15 mouse cellular contexts compared by ENCODE assay signal in the genomic region with DNA sequence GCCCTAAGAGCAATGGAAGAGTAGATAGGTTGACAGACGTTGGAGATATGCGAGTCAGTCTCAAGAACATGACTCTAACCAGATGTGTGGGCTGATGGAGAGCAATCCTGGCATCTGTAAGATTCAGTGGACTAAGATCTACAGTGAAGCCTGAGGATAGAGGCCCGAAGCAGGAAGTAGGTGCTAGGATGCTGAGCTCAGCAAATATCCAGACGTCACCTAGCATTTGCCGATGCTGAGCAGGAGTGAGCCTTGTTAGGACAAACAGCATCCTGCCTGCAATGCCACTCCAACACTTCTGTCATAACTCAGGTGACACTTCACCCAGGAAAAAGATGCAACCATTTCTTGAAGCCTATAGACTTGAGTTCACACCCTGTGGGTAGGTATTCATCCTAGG.
"Had no signal": no experiment of that assay in that cellular context is flagged by ENCODE, and none has a peak within 500 bp of the region (broad histone marks: within the 10 kb centered on the region; RNA-seq: fewer than 3 reads in every experiment).

No protein-coding gene starts in this region.

- H3K9ac ChIP-seq: neural tube, embryonic 15.5 days; stomach, embryonic 15.5 days had no signal

- H3K9me3 ChIP-seq: neural tube, embryonic 15.5 days; stomach, embryonic 15.5 days had no signal

- H3K4me3 ChIP-seq: neural tube, embryonic 15.5 days; stomach, embryonic 15.5 days had no signal

- H3K27ac ChIP-seq: neural tube, embryonic 15.5 days; stomach, embryonic 15.5 days; stomach, postnatal 0 days had no signal

- H3K36me3 ChIP-seq: neural tube, embryonic 15.5 days; stomach, embryonic 15.5 days had no signal

- H3K4me1 ChIP-seq: neural tube, embryonic 15.5 days; stomach, embryonic 15.5 days had no signal

- DNase-seq: retina, postnatal 1 day; right cerebral cortex, adult 18-20 months; right cerebral cortex, postnatal 14 days; right cerebral cortex, postnatal 25 days; right cerebral cortex, postnatal 4 days; spleen, adult 18-20 months; thymus, adult 18-20 months; thymus, adult 2 months; thymus, postnatal 14 days; thymus, postnatal 25 days; thymus, postnatal 36 days; thymus, postnatal 4 days had no signal

- H3K27me3 ChIP-seq: neural tube, embryonic 15.5 days; stomach, embryonic 15.5 days had no signal

- H3K4me2 ChIP-seq: neural tube, embryonic 15.5 days; stomach, embryonic 15.5 days had no signal
